Mouse (Mus musculus) megakaryocyte, embryonic 14.5 days (primary cell): ENCODE results near the gene Ttc23.

ENCODE experiments used
- FLI1 ChIP-seq: IDR thresholded peaks from 2 replicates; pipeline ENCODE4 v1.6.1; 2012; ENCODE audit warnings: low read length, inconsistent platforms, mixed read lengths
- GATA1 ChIP-seq: IDR thresholded peaks from 3 replicates; pipeline ENCODE4 v1.6.1; 2012; ENCODE audit warnings: mixed read lengths, low read length, inconsistent platforms, borderline replicate concordance

DNA sequence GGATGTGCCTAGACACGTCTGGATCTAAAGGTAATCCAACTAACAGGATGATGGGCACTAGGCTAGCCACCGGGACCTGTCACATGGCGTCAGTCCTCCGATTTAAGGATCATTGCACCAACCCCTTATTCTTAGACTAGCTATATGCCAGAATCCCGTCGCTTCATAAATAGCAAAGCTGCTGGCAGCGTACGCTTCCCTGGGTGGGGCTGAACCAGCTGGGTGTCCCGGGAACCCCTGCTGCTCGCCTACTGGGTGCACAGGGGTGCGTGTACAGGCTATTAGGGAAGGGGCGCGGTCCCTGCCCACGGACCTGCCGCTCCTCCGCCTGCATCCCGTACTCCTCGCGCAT is 111.3 kb downstream of the Ttc23 start:
- TF ChIP-seq GATA1 (no peak), FLI1 (no peak)
